Mouse (Mus musculus) C2C12 (cell line): ENCODE results near the gene Fgd3.

ENCODE experiments used
- CEBPB ChIP-seq: IDR thresholded peaks from one replicate; pipeline ENCODE4 v1.6.1; 2011; ENCODE audit warnings: low read depth, mild to moderate bottlenecking, control low read depth, moderate library complexity
- CTCF ChIP-seq: IDR thresholded peaks from one replicate; pipeline ENCODE4 v1.5.1; 2011; ENCODE audit not compliant: control insufficient read depth, insufficient read depth, insufficient read length
- FOSL1 ChIP-seq: IDR thresholded peaks from one replicate; pipeline ENCODE4 v1.8.0; 2011; ENCODE audit warnings: mild to moderate bottlenecking, low read length; ENCODE audit not compliant: poor library complexity, insufficient read depth, severe bottlenecking
- MAX ChIP-seq: IDR thresholded peaks from one replicate; pipeline ENCODE4 v1.6.1; 2011; ENCODE audit warnings: mild to moderate bottlenecking, control low read depth
- MYOD1 ChIP-seq: IDR thresholded peaks from one replicate; pipeline ENCODE4 v1.6.1; 2011; ENCODE audit warnings: low read depth; ENCODE audit not compliant: control insufficient read depth, insufficient read length
- MYOG ChIP-seq: IDR thresholded peaks from one replicate; pipeline ENCODE4 v1.6.1; 2011; ENCODE audit not compliant: control insufficient read depth, insufficient read length; ENCODE audit errors: extremely low read depth
- USF1 ChIP-seq: IDR thresholded peaks from one replicate; pipeline ENCODE4 v1.6.1; 2011; ENCODE audit warnings: low read depth, mild to moderate bottlenecking, control low read depth, moderate library complexity

GRCm38 (mm10) chr13:49224729-49225128 is 95.4 kb downstream of the Fgd3 start:
- no peak for TF ChIP-seq CTCF
- TF ChIP-seq CEBPB, result no peak
- TF ChIP-seq FOSL1, result no peak
- no peak for TF ChIP-seq MAX
- TF ChIP-seq MYOG, result no peak
- no peak for TF ChIP-seq USF1
- no peak for TF ChIP-seq MYOD1
